ENCODE assay signal across 8 mouse cellular contexts in genomic region chr1:82476256-82476655, GRCm38 (mm10).
A peak's percentile ranks its signal among the peaks of the same experiment; 100 is the strongest.
DNase-seq lines count a peak whose midpoint lies in the region; ATAC-seq lines count a peak whose summit lies in the region.

No protein-coding gene starts in this region.

- H3K4me3 ChIP-seq in forebrain, embryonic 14.5 days (ENCODE audit: low read depth, low read length) = no peak overlapping the region

- ATAC-seq in forebrain, embryonic 14.5 days = peak; percentile 62

- H3K9ac ChIP-seq in forebrain, embryonic 14.5 days (ENCODE audit: low read length) = no peak overlapping the region

- H3K4me1 ChIP-seq in forebrain, embryonic 14.5 days (ENCODE audit: control insufficient read depth, insufficient read depth, low read length) = peaks cover 12% of the 10 kb centered on the region; the same call in 1 of the 2 replicates

- WGBS in forebrain, embryonic 14.5 days = 31% methylated on average over 11 of the region's 11 CpGs

- DNase-seq in gastrocnemius, adult 18-20 months (ENCODE audit: low spot score) = peak; percentile 62
- no peak for DNase-seq in gastrocnemius, postnatal 36 days
- DNase-seq in urinary bladder, postnatal 14 days (ENCODE audit: low spot score) = peak; percentile 19
- DNase-seq in urinary bladder, adult 18-20 months (ENCODE audit: low spot score in 2 of 2) = no peak
- DNase-seq in forebrain, embryonic 14.5 days (ENCODE audit: low spot score) = peak; percentile 81
- peak; percentile 31 for DNase-seq in layer of hippocampus, adult 9-10 months (ENCODE audit: low spot score)
- peak; percentile 42 for DNase-seq in retina, embryonic 14.5 days (ENCODE audit: low spot score)
- no peak for DNase-seq in thymus, postnatal 36 days

- H3K27me3 ChIP-seq in forebrain, embryonic 14.5 days (replicated peaks; ENCODE audit: control insufficient read depth, insufficient read depth, low read length) = no peaks in the 10 kb centered on the region

- H3K4me2 ChIP-seq in forebrain, embryonic 14.5 days (ENCODE audit: low read length) = no peak overlapping the region

- H3K36me3 ChIP-seq in forebrain, embryonic 14.5 days (ENCODE audit: control insufficient read depth, insufficient read depth, low read length) = no peaks in the 10 kb centered on the region

- intact Hi-C loops in gastrocnemius, postnatal 36 days (cut with DNase I) = loop anchor here (1.0 to 5.0 kb wide), 2 partner anchors 169 to 184 kb away; no protein-coding TSS in a partner anchor

- H3K9me3 ChIP-seq in forebrain, embryonic 14.5 days (replicated peaks; ENCODE audit: control insufficient read depth, low read length) = no peaks in the 10 kb centered on the region

- H3K27ac ChIP-seq in forebrain, embryonic 14.5 days (ENCODE audit: low read depth, low read length) = no peak overlapping the region; the same call in 1 of the 2 replicates

Comparison
In these comparisons a context has a peak if more than half of its experiments do, and no peak if none do; other contexts are left out.
1. DNase-seq: peak in gastrocnemius, adult 18-20 months (single experiment), urinary bladder, postnatal 14 days (single experiment), forebrain, embryonic 14.5 days (single experiment), layer of hippocampus, adult 9-10 months (single experiment) and retina, embryonic 14.5 days (single experiment); none in gastrocnemius, postnatal 36 days (0 of 2), urinary bladder, adult 18-20 months (0 of 2) and thymus, postnatal 36 days (0 of 2).